Mouse (Mus musculus): ENCODE data around the gene Dhrs4.

Gene Dhrs4

DNA sequence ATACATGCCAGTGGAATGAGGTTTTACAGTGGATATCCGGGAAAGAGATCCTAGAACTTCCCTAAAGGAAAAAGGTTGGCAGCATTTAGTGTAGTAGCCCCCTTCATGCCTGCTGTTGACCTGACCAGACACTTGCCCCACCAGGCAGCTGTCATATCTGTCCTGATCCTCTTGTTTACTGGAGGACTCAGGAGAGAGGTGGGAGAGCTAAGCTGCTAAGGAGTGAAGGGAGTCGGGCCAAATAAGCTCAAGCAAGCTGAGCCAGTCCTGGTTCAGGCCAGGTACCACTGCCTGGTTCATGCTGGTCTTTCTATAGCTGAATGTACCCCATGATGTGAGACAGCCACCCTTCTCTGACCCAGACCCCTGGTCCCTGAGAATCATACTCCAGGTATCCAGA is 48.1 kb downstream of the Dhrs4 start:
- DNase-seq (ENCODE audit: low read depth, low spot score) = no peak

DNA sequence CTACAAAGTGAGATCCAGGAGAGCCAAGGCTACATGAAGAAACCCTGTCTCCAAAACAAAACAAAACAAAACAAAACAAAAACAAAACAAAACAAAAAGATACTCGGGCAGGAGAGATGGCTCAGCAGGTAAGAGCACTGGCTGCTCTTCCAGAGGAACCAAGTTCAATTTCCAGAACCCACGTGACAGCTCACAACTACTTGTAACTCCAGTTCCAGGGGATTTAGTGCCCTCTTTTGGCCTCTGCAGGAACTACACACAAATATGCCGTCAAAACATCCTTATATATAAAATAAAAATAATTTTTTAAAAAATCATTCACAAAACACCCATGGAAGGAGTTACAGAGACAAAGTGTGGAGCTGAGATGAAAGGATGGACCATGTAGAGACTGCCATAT is 49.4 kb downstream of the Dhrs4 start:
- DNase-seq (ENCODE audit: low read depth, low spot score) = peak; percentile 83

DNA sequence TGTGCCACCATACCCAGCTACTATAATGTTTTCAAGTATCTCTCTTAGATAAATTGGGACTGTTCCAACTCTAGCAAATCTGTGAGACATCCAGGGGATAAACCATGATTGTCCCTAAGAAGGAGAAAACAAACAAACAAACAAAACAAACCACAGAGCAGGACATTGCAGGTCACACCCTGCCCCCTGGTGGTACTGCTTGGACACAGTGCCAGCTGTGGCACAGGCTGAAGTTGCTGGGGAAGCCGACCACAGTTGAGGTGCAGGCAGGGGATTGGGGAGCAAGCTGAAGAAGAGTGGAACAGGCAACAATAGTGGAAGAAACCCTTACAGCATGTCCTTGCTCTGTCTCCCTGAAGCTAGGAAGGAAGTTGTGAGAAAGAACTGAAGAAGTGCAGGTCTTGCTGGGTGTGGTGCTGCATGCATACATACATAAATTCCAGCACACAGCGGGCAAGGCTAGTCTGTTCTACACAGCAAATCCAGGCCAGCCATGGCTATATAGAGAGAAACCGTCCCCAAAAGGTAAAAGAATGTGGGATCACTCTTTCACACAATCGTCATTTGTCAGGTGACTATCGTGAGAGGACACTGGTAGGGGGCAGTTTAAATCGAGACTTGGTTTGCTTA is 57.7 kb downstream of the Dhrs4 start:
- DNase-seq (ENCODE audit: low read depth, low spot score) = peak; percentile 72
